Mouse (Mus musculus) lung, postnatal 10 days (tissue): ENCODE measurements around the gene Fbxl19.
A peak's percentile ranks its signal among the peaks of the same experiment; 100 is the strongest.

Experiments used
- DNase-seq: peaks from one replicate; pipeline ENCODE4 v3.0.0; 2021

Fbxl19 gene

DNA sequence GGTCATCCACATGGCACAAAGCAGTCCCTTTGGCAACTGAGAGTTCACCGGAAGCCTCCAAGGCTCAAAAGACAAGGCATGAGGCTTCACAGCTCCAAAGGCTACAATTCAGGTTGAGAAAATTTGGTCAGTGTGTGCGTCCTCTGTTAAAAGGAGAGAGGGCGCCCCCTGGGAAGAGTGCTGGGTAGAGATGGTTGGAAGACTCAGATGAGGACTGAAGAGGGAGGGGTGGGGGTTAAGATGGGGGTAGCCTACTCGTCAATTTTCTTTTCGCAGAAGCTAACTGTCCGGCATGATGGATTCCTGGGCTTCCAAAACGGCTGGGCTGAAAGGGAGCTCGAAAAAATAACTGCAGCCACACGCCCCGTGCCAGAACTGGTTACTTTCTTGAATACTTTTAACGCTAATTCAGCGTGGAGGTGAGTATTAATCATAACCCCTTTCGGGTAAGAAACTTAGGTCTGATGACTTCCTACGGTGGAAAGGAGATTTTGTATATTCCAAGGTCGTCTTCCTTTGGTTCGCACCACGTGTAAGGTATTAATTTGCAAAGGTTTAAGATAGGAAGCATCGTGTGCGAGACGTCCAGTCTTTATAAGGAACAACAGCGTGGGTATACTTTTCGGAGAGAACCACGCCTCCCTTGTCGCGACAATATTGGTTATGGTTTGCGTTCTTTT lies at the start of gene Fbxl19:
TSS of gene Fbxl19 (plus strand) at position 178 of the 680 bp plus-strand sequence.
- peak; percentile 89 for DNase-seq

- DNase-seq = no peak
These were observed 45.4 kb upstream of the Fbxl19 start for GRCm38 (mm10) chr7:127698986-127699385.

DNA sequence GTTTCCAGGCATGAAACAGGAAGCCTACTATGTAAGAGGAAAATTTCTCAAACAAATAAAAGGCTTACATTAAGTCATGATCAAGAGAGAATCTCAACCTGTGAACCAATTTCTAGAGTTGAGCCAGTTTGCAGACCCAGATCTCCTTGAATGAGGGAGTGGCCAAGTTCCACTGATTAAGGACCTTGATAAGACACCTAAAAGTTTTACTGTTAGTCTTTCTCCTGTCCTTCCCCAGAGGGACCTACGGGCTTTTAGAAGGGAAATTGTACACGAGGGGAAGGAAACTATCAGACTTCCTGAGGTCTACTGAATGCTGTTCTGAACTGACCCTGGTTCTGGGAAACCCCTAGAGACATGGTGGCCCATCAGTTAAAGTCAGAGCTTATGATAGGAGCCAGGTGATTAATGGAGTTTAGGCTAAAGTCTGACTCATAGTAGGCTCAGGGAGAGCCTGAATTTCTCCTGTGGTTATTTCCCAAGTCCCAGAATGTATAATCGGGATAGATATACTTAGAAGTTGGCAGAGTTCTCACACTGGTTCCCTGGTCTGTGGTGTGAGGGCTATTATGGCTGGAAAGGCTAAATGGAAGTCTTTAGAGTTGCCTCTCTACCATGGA lies 43.5 kb upstream of the Fbxl19 start:
- no peak for DNase-seq

DNA sequence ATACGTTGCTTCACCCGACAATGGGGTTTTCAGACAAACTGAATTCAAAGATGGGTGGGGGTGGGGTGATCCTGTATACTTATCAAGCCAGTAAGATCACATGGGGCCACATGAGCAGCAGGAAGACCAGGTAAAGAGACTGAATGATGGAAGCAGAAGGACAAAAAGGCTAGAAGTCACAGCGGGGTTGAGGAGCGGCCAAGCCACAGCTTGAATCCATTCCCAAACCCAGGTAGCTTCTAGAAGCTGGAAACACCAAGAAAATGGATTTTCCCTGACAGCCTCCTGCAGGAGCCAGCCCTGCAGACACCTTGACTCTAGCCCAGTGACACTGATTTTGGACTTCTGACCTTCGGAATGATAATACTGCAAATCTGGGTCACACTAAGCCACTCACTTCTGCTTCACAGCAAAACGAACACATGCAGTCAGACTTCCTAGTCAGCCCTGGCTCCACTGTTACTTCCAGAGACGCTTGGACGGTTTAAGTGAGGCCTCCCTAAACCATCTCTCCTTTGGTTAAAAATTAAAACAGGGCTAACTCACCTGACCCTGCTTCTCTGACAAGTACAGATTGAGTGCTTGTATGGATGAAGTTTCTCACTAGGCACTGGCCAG lies 40.7 kb upstream of the Fbxl19 start:
- no peak for DNase-seq

DNA sequence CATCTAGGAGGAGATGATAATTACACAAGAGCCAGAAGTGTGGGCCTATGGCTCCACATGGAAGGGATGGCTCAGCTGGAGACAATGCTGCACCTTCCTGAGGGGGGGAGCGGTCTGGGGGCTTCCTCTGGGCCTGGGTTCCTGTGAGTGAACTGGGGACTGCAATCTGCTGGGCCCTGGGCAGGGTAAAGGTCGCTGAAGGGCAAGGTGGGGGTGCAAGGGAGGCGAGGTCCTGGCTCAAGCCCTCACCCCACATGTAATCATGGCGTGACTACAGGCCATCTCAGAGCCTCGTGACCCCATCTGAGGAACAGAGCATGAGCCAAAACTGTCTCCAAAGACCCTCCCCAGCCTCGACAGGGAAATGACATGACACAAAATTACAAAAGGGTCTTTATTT lies 39.7 kb upstream of the Fbxl19 start:
- no peak for DNase-seq

DNA sequence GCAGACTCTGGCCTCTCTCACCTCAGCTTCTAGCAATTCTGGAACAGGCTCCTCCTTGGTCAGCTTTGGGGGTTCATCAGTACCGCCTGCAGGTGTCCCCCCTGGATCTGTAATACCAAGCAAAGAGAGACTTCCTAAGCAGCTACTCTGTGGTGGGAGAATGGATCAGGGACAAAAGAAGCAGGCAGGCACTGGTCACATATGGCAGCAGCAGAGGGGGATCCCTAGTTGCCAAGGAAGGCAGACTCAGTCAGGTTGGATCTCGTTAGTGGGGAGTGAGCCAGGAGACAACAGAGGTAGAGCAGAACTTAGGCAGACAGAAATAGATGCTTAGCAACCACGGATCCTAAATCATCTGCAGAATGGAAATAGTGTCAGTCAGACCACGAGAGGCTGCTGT lies 38.6 kb upstream of the Fbxl19 start:
- no peak for DNase-seq

DNA sequence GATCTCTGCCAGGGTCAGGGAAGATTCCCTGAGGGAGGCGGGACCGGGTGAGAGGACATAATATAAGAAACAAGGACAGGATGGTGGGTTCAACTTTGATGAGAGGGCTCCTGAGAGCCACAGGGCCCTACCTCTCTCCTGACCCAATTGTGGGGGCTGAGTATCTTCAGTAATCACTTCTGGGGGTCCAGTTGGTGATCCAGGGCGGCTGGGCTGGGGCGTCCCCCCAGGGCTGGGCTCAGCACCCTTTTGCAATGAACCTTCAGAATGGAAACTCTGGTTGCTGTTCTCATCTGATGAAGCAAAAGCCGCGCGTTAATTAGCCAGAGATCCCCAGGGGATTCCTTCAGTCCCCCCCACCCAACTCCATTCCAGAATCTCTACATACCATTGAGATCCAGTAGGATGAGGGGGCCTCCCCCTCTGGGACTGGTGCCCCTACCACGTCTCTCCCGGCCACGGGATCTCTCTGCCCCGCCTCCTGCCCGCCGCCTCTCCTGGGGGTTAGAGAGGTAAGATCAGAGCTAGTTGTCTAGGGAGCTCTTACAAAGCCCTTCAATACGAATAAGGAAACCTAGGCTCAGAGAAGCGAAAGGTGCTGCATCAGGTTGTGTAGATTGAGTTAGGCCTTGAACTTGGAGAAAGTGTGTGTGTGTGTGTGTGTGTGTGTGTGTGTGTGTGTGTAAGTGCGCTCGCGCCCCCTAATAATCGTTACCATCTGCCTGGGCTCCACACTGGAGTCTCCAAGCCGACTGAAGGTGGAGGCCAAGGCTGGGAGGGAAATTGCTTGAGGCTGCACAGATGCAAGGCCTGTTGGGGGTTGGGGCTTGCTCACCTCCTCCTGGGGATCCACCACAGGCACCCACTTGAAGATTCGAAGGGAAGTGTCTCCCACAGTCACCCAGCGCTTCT lies 37.0 kb upstream of the Fbxl19 start:
- peak; percentile 35 for DNase-seq

DNA sequence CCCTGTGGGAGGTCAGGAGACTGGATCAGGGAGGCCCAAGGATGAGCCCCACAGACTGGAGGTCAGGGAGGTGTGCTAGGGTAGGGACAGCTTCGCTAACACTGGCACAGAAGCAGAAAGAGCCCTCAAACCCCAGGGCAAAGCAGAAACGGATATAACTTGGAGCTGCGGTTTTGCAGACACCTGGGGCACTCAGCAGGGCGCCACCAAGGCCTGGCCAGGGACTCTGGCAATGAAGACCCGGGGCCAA lies 36.5 kb upstream of the Fbxl19 start:
- no peak for DNase-seq

- peak; percentile 98 for DNase-seq
These were observed 35.9 kb upstream of the Fbxl19 start, which contains the start of gene Bcl7c for GRCm38 (mm10) chr7:127708207-127709078. TSS of gene Bcl7c (minus strand) at chr7:127708933.

- DNase-seq = no peak
These were observed 34.9 kb upstream of the Fbxl19 start for GRCm38 (mm10) chr7:127709261-127709979.

- no peak for DNase-seq
These were observed 33.3 kb upstream of the Fbxl19 start for GRCm38 (mm10) chr7:127711031-127711430.

GRCm38 (mm10) chr7:127711456-127711855 lies 32.9 kb upstream of the Fbxl19 start:
- DNase-seq = no peak

- peak; percentile 92 for DNase-seq
These were observed 31.6 kb upstream of the Fbxl19 start, which contains the start of gene Ctf1 for GRCm38 (mm10) chr7:127712461-127713385. TSS of gene Ctf1 (plus strand) at chr7:127712736.

DNA sequence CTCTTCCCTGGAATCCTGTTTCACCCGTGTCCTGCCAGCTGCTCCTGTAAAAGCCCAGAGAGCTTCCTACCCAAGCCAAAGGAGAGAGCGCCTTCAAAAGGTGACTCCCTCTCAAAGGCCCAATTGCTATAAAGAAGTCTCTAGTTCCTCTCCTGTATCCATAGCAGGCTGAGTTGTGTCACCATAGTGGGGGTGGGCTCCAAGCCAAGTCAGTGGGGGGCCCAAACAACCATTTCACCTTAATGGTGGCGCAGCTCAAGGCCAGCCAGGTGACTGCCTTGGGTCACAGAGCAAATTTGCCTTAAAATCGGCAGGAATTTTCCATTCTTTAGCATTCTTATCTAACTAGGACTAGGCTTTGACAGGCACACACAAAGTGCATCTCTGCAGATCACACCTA lies 29.5 kb upstream of the Fbxl19 start:
- no peak for DNase-seq

DNA sequence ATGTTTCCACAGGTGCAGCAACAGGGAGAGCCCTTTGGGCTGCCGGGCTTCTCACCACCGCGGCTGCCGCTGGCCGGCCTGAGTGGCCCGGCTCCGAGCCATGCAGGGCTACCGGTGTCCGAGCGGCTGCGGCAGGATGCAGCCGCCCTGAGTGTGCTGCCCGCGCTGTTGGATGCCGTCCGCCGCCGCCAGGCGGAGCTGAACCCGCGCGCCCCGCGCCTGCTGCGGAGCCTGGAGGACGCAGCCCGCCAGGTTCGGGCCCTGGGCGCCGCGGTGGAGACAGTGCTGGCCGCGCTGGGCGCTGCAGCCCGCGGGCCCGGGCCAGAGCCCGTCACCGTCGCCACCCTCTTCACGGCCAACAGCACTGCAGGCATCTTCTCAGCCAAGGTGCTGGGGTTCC lies 27.4 kb upstream of the Fbxl19 start:
- DNase-seq = peak; percentile 81

DNA sequence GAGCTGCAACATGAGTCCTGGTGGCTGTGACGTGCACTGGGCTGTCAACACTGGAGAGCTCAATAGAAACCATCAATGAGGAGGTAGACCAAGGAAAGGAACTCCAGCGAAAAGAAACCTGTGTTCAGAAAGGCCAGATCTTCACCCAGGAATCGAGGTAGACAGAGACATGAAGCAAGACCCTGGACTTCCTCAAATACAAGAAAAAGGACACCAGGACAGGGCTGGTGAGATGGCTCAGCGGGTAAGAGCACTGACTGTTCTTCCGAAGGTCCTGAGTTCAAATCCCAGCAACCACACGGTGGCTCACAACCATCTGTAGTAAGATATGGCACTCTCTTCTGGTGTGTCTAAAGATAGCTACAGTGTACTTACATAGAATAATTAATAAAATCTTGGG lies 26.0 kb upstream of the Fbxl19 start:
- no peak for DNase-seq

DNA sequence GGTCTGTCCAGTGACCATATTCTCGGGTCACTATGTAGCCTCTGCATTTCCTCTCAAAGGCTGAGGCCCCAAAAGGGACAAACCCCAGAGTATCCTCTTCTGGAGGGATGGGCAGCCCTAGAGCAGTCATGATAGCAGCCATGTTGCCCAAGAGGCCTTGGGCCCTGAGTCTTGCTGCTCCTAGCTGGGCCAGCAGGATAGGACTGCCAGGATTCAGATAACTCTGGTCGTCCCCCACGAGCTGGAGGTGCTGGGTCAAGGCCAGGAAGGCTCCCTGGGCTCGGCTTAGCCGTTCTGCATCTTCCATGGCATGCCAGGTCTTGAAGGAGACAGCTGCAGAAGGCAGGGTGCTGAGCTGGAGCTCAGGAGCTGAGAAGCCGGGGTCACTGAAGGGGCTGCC lies 25.1 kb upstream of the Fbxl19 start:
- DNase-seq = no peak

GRCm38 (mm10) chr7:127725490-127725889 lies 18.9 kb upstream of the Fbxl19 start:
- DNase-seq = no peak

GRCm38 (mm10) chr7:127725924-127726323 lies 18.4 kb upstream of the Fbxl19 start:
- DNase-seq = no peak

- no peak for DNase-seq
These were observed 16.4 kb upstream of the Fbxl19 start for GRCm38 (mm10) chr7:127727898-127728297.

GRCm38 (mm10) chr7:127730170-127730569 lies 14.2 kb upstream of the Fbxl19 start:
- DNase-seq = no peak
